Mouse (Mus musculus) urinary bladder, postnatal 4 days (tissue): ENCODE results near the gene Phgr1.

Experiments
- DNase-seq, 2 experiments: peaks; one replicate each; pipeline ENCODE4 v3.0.0; 2021 to 2022; ENCODE audit warnings: low spot score in 2 of 2

The Phgr1 gene

DNA sequence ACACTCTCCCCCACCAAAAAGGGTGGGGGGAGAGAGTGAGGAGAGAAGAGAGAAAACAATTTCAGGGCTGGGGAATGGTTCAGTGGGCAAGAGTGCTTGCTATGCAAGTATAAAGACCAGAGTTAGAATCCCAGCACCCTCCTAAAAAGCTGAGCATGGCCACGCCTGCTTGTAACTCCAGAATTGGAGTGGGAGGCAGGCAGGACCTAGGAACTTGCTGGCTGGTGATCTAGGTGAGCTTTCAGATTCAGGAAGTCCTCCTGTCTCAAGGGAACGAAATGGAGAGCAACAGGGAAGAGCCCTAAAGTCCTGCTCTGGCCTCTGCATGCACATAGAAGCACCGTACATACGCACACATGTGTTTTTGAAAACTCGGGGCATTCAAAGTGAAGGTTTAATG, 50.2 kb downstream of the Phgr1 start:
- DNase-seq = no peak

DNA sequence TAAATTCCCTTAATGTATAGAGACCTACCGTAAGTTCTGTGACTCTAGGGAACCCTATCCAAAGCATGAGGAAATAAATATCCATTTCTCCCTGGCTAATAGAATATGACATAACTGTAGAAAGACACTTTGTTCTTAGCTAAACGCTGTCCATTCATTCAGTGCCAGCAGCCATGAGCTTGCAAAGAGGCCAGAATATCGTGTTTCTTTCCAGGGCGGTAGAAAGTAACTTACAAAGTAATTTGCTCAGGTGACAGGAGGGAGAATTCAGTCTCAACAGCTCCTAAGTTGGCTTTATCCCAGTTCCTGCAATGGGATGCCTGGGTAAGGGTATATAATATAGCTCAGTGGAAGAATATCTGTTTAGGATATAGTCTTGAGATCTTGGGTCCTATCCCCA, 51.8 kb downstream of the Phgr1 start:
- no peak for DNase-seq
